10 mouse cellular contexts compared by ENCODE assay signal in the genomic region with DNA sequence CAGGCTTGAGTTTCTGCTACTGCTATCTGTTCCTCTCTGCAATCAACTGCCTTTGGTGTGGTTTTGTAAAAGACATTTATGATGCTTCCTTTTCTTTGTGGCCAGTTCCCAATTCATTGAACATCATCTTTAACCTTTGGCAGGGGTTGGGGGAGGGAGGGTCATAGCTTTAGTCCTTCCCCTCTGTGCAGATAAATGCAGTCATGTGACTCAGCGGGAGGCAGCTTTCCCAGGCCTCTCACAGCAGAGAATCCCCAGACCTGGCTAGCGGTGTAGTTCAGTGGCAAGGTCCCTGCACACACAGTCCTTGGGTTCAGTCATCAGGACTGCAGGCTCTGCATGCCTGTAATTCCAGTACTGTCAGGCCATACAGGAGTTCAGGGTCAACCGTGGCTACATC. TPM values are rescaled to one million over a fixed set of nuclear protein-coding genes. Genes with fewer than 3 reads are reported as not detected.
DNase-seq lines count a peak whose midpoint lies in the region; ATAC-seq lines count a peak whose summit lies in the region.
"Had no signal": no experiment of that assay in that cellular context is flagged by ENCODE, and none has a peak within 500 bp of the region (broad histone marks: within the 10 kb centered on the region; RNA-seq: fewer than 3 reads in every experiment).

No protein-coding gene starts in this region.

- DNase-seq in 416B (ENCODE audit: low read depth) (peak; percentile 23), adipocyte (ENCODE audit: low spot score) (peak; percentile 69), liver (peak; percentile 46)
- no peak for DNase-seq in cerebellum, adult 11 months
- DNase-seq in frontal cortex, postnatal 25 days (ENCODE audit: low spot score in 2 of 2), result no peak
- DNase-seq: heart, adult 11 months had no signal

- H3K27me3 ChIP-seq in heart, embryonic 15.5 days, result no peaks in the 10 kb centered on the region
- H3K27me3 ChIP-seq in heart, embryonic 11.5 days (ENCODE audit: control insufficient read depth, insufficient read depth, low read length), result no peaks in the 10 kb centered on the region
- H3K27me3 ChIP-seq: lung, embryonic 15.5 days had no signal

- H3K4me2 ChIP-seq in heart, embryonic 15.5 days, result no peak overlapping the region
- H3K4me2 ChIP-seq in heart, embryonic 11.5 days, result no peak overlapping the region
- H3K4me2 ChIP-seq: lung, embryonic 15.5 days had no signal

- no peaks in the 10 kb centered on the region for H3K9me3 ChIP-seq in heart, embryonic 15.5 days (replicated peaks)
- H3K9me3 ChIP-seq in heart, embryonic 11.5 days (replicated peaks; ENCODE audit: control insufficient read depth, low read length), result no peaks in the 10 kb centered on the region
- H3K9me3 ChIP-seq: lung, embryonic 15.5 days had no signal

- no peaks in the 10 kb centered on the region for H3K36me3 ChIP-seq in heart, embryonic 15.5 days
- H3K36me3 ChIP-seq in heart, embryonic 11.5 days (ENCODE audit: control insufficient read depth, insufficient read depth, low read length), result no peaks in the 10 kb centered on the region
- H3K36me3 ChIP-seq: lung, embryonic 15.5 days had no signal

- H3K9ac ChIP-seq in heart, embryonic 15.5 days, result no peak overlapping the region
- H3K9ac ChIP-seq in heart, embryonic 11.5 days (ENCODE audit: low read depth, low read length), result no peak overlapping the region
- H3K9ac ChIP-seq: lung, embryonic 15.5 days had no signal

- no peak overlapping the region; the same call in 1 of the 2 replicates for H3K27ac ChIP-seq in heart, embryonic 15.5 days
- H3K27ac ChIP-seq in heart, embryonic 11.5 days (ENCODE audit: low read depth, low read length), result no peak overlapping the region
- H3K27ac ChIP-seq: lung, embryonic 15.5 days had no signal

- peaks cover 28% of the 10 kb centered on the region for H3K4me1 ChIP-seq in heart, embryonic 15.5 days (replicated peaks)
- peaks cover 15% of the 10 kb centered on the region for H3K4me1 ChIP-seq in heart, embryonic 11.5 days (ENCODE audit: control insufficient read depth, insufficient read depth, low read length)

- 0 out of 2 replicates have a peak, but pooled peaks have one; percentile 12 for ATAC-seq in heart, embryonic 15.5 days (replicated peaks; ENCODE audit: insufficient number of reproducible peaks, insufficient read depth, low FRiP score, low read depth)
- ATAC-seq in heart, embryonic 11.5 days (replicated peaks; ENCODE audit: insufficient number of reproducible peaks, low FRiP score, low TSS enrichment), result no peak
- no peak for ATAC-seq in monocyte, adult 5-6 weeks (replicated peaks; ENCODE audit: insufficient number of reproducible peaks, low FRiP score, low TSS enrichment, poor library complexity, severe bottlenecking)

- 18% methylated on average over 3 of the region's 3 CpGs for WGBS in heart, embryonic 15.5 days
- 15% methylated on average over 3 of the region's 3 CpGs for WGBS in heart, embryonic 11.5 days (ENCODE audit: insufficient replicate concordance)

- H3K4me3 ChIP-seq in heart, embryonic 15.5 days, result no peak overlapping the region
- H3K4me3 ChIP-seq in heart, embryonic 11.5 days (ENCODE audit: low read depth, low read length), result no peak overlapping the region
- H3K4me3 ChIP-seq: lung, embryonic 15.5 days had no signal

RNA-seq across cellular contexts. Expression of gene Arvcf, which starts 29.2 kb away (rescaled TPM):
- polyA plus RNA-seq in heart, embryonic 15.5 days (2015; fragmentation: Nextera tagmentation; extraction: Ambion mirVana), result 28.4 and 40.0 TPM in 2 replicates
- polyA plus RNA-seq in heart, embryonic 11.5 days (2014; fragmentation: Nextera tagmentation; extraction: Ambion mirVana), result 19.5 and 23.4 TPM in 2 replicates
- 1.4 to 2.2 TPM (median 1.7 TPM) in 3 replicates for total RNA-seq in monocyte, adult 5-6 weeks (2017)

RNA-seq across cellular contexts. Expression of gene Tango2, which starts 29.3 kb away (rescaled TPM):
- polyA plus RNA-seq in heart, embryonic 15.5 days (2015; fragmentation: Nextera tagmentation; extraction: Ambion mirVana), result 61.4 and 61.5 TPM in 2 replicates
- 56.3 and 62.1 TPM in 2 replicates for polyA plus RNA-seq in heart, embryonic 11.5 days (2014; fragmentation: Nextera tagmentation; extraction: Ambion mirVana)
- 15.3 to 37.3 TPM (median 31.7 TPM) in 3 replicates for total RNA-seq in monocyte, adult 5-6 weeks (2017)

RNA-seq across cellular contexts. Expression of gene Txnrd2, which starts 49.0 kb away (rescaled TPM):
- 35.3 and 37.7 TPM in 2 replicates for polyA plus RNA-seq in heart, embryonic 15.5 days (2015; fragmentation: Nextera tagmentation; extraction: Ambion mirVana)
- 32.6 and 32.8 TPM in 2 replicates for polyA plus RNA-seq in heart, embryonic 11.5 days (2014; fragmentation: Nextera tagmentation; extraction: Ambion mirVana)
- total RNA-seq in monocyte, adult 5-6 weeks (2017), result 9.3 to 21.9 TPM (median 18.1 TPM) in 3 replicates

RNA-seq across cellular contexts. Expression of gene Comt, which starts 49.4 kb away (rescaled TPM):
- polyA plus RNA-seq in heart, embryonic 15.5 days (2015; fragmentation: Nextera tagmentation; extraction: Ambion mirVana), result 113 and 129 TPM in 2 replicates
- 90.1 and 96.5 TPM in 2 replicates for polyA plus RNA-seq in heart, embryonic 11.5 days (2014; fragmentation: Nextera tagmentation; extraction: Ambion mirVana)
- 11.3 to 19.0 TPM (median 15.8 TPM) in 3 replicates for total RNA-seq in monocyte, adult 5-6 weeks (2017)

Comparison
In these comparisons a context has a peak if more than half of its experiments do, and no peak if none do; other contexts are left out.
1. DNase-seq: peak in 416B (single experiment), adipocyte (single experiment) and liver (single experiment); none in cerebellum, adult 11 months (single experiment) and frontal cortex, postnatal 25 days (0 of 2).